Comparison of ENCODE assay signal across 8 mouse cellular contexts in genomic region chr9:57537728-57538181, GRCm38 (mm10). TPM values are rescaled to one million over a fixed set of nuclear protein-coding genes. Genes with fewer than 3 reads are reported as not detected.
DNase-seq lines count a peak whose midpoint lies in the region; ATAC-seq and TF ChIP-seq lines count a peak whose summit lies in the region.

No protein-coding gene starts in this region.

- H3K4me1 ChIP-seq in thymus, adult 2 months (replicated peaks; ENCODE audit: control insufficient read depth, insufficient read depth, low read length), result peaks cover 10% of the 10 kb centered on the region
- H3K4me1 ChIP-seq in hindbrain, postnatal 0 days (ENCODE audit: insufficient read depth, low read length), result peaks cover 10% of the 10 kb centered on the region; the same call in 1 of the 2 replicates
- peaks cover 11% of the 10 kb centered on the region for H3K4me1 ChIP-seq in midbrain, embryonic 14.5 days (ENCODE audit: control insufficient read depth, insufficient read depth, low read length)

- H3K9ac ChIP-seq in hindbrain, postnatal 0 days (replicated peaks; ENCODE audit: low read length), result peak overlapping the region; percentile 88
- H3K9ac ChIP-seq in midbrain, embryonic 14.5 days (replicated peaks; ENCODE audit: low read length), result peak overlapping the region; percentile 91

- peak overlapping the region; percentile 85 for H3K4me2 ChIP-seq in hindbrain, postnatal 0 days (ENCODE audit: low read depth, low read length)
- H3K4me2 ChIP-seq in midbrain, embryonic 14.5 days (ENCODE audit: low read length), result peak overlapping the region; percentile 80

- ATAC-seq in hindbrain, postnatal 0 days, result peak; percentile 75
- no peak; the same call in 1 of the 2 replicates for ATAC-seq in midbrain, embryonic 14.5 days (ENCODE audit: low FRiP score, low TSS enrichment)

- 0 out of 2 replicates have a peak, but pooled peaks have one; percentile 16 for TF ChIP-seq CTCF in thymus, adult 2 months (IDR thresholded peaks at IDR 0.05; ENCODE audit: borderline replicate concordance, control insufficient read depth, extremely low read depth, insufficient read depth, low read length, poor library complexity)
- TF ChIP-seq CTCF in hindbrain, postnatal 0 days (IDR thresholded peaks at IDR 0.05; ENCODE audit: low read depth), result no peak

- peak overlapping the region; percentile 92 for H3K4me3 ChIP-seq in thymus, adult 2 months (ENCODE audit: control insufficient read depth, insufficient read depth, low read length)
- peak overlapping the region; percentile 68 for H3K4me3 ChIP-seq in hindbrain, postnatal 0 days (ENCODE audit: low read length)
- H3K4me3 ChIP-seq in midbrain, embryonic 14.5 days (replicated peaks; ENCODE audit: low read depth, low read length), result peak overlapping the region; percentile 79

- WGBS in thymus, adult 2 months, result 0% methylated on average over 20 of the region's 24 CpGs
- under 1% methylated on average over 24 of the region's 24 CpGs for WGBS in hindbrain, postnatal 0 days
- under 1% methylated on average over 24 of the region's 24 CpGs for WGBS in midbrain, embryonic 14.5 days

- peaks cover 10% of the 10 kb centered on the region for H3K36me3 ChIP-seq in thymus, adult 2 months (ENCODE audit: control insufficient read depth, insufficient read depth, low read length)
- peaks cover 28% of the 10 kb centered on the region for H3K36me3 ChIP-seq in hindbrain, postnatal 0 days (ENCODE audit: insufficient read depth, low read length)
- peaks cover 62% of the 10 kb centered on the region for H3K36me3 ChIP-seq in midbrain, embryonic 14.5 days (ENCODE audit: control insufficient read depth, insufficient read depth, low read length)

- H3K9me3 ChIP-seq in hindbrain, postnatal 0 days (ENCODE audit: low read length), result no peaks in the 10 kb centered on the region
- no peaks in the 10 kb centered on the region for H3K9me3 ChIP-seq in midbrain, embryonic 14.5 days (ENCODE audit: control insufficient read depth, low read length)

- no peak overlapping the region for H3K27ac ChIP-seq in thymus, adult 2 months (ENCODE audit: control insufficient read depth, insufficient read depth, low read length)
- H3K27ac ChIP-seq in hindbrain, postnatal 0 days, result peak overlapping the region; percentile 80
- H3K27ac ChIP-seq in midbrain, embryonic 14.5 days (replicated peaks; ENCODE audit: low read depth, low read length), result peak overlapping the region; percentile 89

- peak; percentile 41 for DNase-seq in embryo, embryonic 10.5 days (ENCODE audit: low spot score)
- DNase-seq in embryo, embryonic 11 days, result no peak
- no peak for DNase-seq in thymus, adult 2 months
- no peak for DNase-seq in thymus, postnatal 0 days (ENCODE audit: low spot score)
- peak; percentile 30 for DNase-seq in hindbrain, postnatal 0 days (ENCODE audit: low spot score)
- DNase-seq in midbrain, embryonic 14.5 days, result no peak
- DNase-seq in layer of hippocampus, adult 18-20 months (ENCODE audit: low spot score in 2 of 2), result no peak
- DNase-seq in spleen, postnatal 36 days (ENCODE audit: low spot score in 2 of 2), result no peak

- H3K27me3 ChIP-seq in thymus, adult 2 months (ENCODE audit: control insufficient read depth, insufficient read depth, low read length), result no peaks in the 10 kb centered on the region
- no peaks in the 10 kb centered on the region for H3K27me3 ChIP-seq in hindbrain, postnatal 0 days (ENCODE audit: insufficient read depth, low read length)
- no peaks in the 10 kb centered on the region for H3K27me3 ChIP-seq in midbrain, embryonic 14.5 days (ENCODE audit: control insufficient read depth, insufficient read depth, low read length)

- no peak for TF ChIP-seq POLR2A in thymus, adult 2 months (IDR thresholded peaks at IDR 0.05; ENCODE audit: control insufficient read depth, extremely low read depth, insufficient read depth, low read length, poor library complexity)

RNA-seq across cellular contexts. Expression of gene Fam219b, which starts 0.4 kb away (rescaled TPM):
- polyA plus RNA-seq in thymus, adult 2 months (2012; rRNA removed), result 9.8 and 10.4 TPM in 2 replicates
- polyA plus RNA-seq in thymus, postnatal 0 days (2015; fragmentation: Nextera tagmentation; extraction: Ambion mirVana), result 15.5 and 17.7 TPM in 2 replicates
- 14.6 and 21.5 TPM in 2 replicates for total RNA-seq in hindbrain, postnatal 0 days (2014; rRNA removed)
- 22.2 and 23.2 TPM in 2 replicates for polyA plus RNA-seq in hindbrain, postnatal 0 days (2015; fragmentation: Nextera tagmentation; extraction: Ambion mirVana)
- polyA plus RNA-seq in midbrain, embryonic 14.5 days (2014; fragmentation: Nextera tagmentation; extraction: Ambion mirVana), result 23.8 and 24.1 TPM in 2 replicates
- total RNA-seq in layer of hippocampus, adult 18-20 months (2021), result 10 to 100 TPM; 16.5 to 24.3 TPM

RNA-seq across cellular contexts. Expression of gene Mpi, which starts 14.8 kb away (rescaled TPM):
- 39.1 and 54.3 TPM in 2 replicates for polyA plus RNA-seq in thymus, adult 2 months (2012; rRNA removed)
- polyA plus RNA-seq in thymus, postnatal 0 days (2015; fragmentation: Nextera tagmentation; extraction: Ambion mirVana), result 20.9 and 21.6 TPM in 2 replicates
- total RNA-seq in hindbrain, postnatal 0 days (2014; rRNA removed), result 67.9 and 78.6 TPM in 2 replicates
- 61.5 and 64.6 TPM in 2 replicates for polyA plus RNA-seq in hindbrain, postnatal 0 days (2015; fragmentation: Nextera tagmentation; extraction: Ambion mirVana)
- polyA plus RNA-seq in midbrain, embryonic 14.5 days (2014; fragmentation: Nextera tagmentation; extraction: Ambion mirVana), result 53.5 and 56.5 TPM in 2 replicates
- total RNA-seq in layer of hippocampus, adult 18-20 months (2021), result 10 to 100 TPM; 68.8 to 70.9 TPM

RNA-seq across cellular contexts. Expression of gene Cox5a, which starts 16.7 kb away (rescaled TPM):
- polyA plus RNA-seq in thymus, adult 2 months (2012; rRNA removed), result 376 and 397 TPM in 2 replicates
- polyA plus RNA-seq in thymus, postnatal 0 days (2015; fragmentation: Nextera tagmentation; extraction: Ambion mirVana), result 862 and 907 TPM in 2 replicates
- 212 and 237 TPM in 2 replicates for total RNA-seq in hindbrain, postnatal 0 days (2014; rRNA removed)
- 1,238 and 1,244 TPM in 2 replicates for polyA plus RNA-seq in hindbrain, postnatal 0 days (2015; fragmentation: Nextera tagmentation; extraction: Ambion mirVana)
- 832 and 924 TPM in 2 replicates for polyA plus RNA-seq in midbrain, embryonic 14.5 days (2014; fragmentation: Nextera tagmentation; extraction: Ambion mirVana)
- total RNA-seq in layer of hippocampus, adult 18-20 months (2021), result 100 to 1,000 TPM; 372 to 373 TPM

RNA-seq across cellular contexts. Expression of gene Scamp2, which starts 23.0 kb away (rescaled TPM):
- 117 and 134 TPM in 2 replicates for polyA plus RNA-seq in thymus, adult 2 months (2012; rRNA removed)
- 58.4 and 65.2 TPM in 2 replicates for polyA plus RNA-seq in thymus, postnatal 0 days (2015; fragmentation: Nextera tagmentation; extraction: Ambion mirVana)
- total RNA-seq in hindbrain, postnatal 0 days (2014; rRNA removed), result 50.5 and 53.1 TPM in 2 replicates
- 47.4 and 49.3 TPM in 2 replicates for polyA plus RNA-seq in hindbrain, postnatal 0 days (2015; fragmentation: Nextera tagmentation; extraction: Ambion mirVana)
- polyA plus RNA-seq in midbrain, embryonic 14.5 days (2014; fragmentation: Nextera tagmentation; extraction: Ambion mirVana), result 48.2 TPM in 2 replicates
- total RNA-seq in layer of hippocampus, adult 18-20 months (2021), result 10 to 100 TPM; 24.2 to 24.9 TPM

RNA-seq across cellular contexts. Expression of gene Rpp25, which starts 33.9 kb away (rescaled TPM):
- polyA plus RNA-seq in thymus, adult 2 months (2012; rRNA removed), result 0.26 and 0.75 TPM in 2 replicates
- polyA plus RNA-seq in thymus, postnatal 0 days (2015; fragmentation: Nextera tagmentation; extraction: Ambion mirVana), result 0.60 and 0.85 TPM in 2 replicates
- total RNA-seq in hindbrain, postnatal 0 days (2014; rRNA removed), result 11.7 and 19.6 TPM in 2 replicates
- 15.2 and 17.0 TPM in 2 replicates for polyA plus RNA-seq in hindbrain, postnatal 0 days (2015; fragmentation: Nextera tagmentation; extraction: Ambion mirVana)
- polyA plus RNA-seq in midbrain, embryonic 14.5 days (2014; fragmentation: Nextera tagmentation; extraction: Ambion mirVana), result 28.1 and 30.7 TPM in 2 replicates
- total RNA-seq in layer of hippocampus, adult 18-20 months (2021), result 10 to 100 TPM; 12.8 to 13.3 TPM

Comparison
In these comparisons a context has a peak if more than half of its experiments do, and no peak if none do; other contexts are left out.
1. DNase-seq: peak in embryo, embryonic 10.5 days (single experiment) and hindbrain, postnatal 0 days (single experiment); none in embryo, embryonic 11 days (single experiment), thymus, adult 2 months (single experiment), thymus, postnatal 0 days (single experiment), midbrain, embryonic 14.5 days (single experiment), layer of hippocampus, adult 18-20 months (0 of 2) and spleen, postnatal 36 days (0 of 2).
2. Peak in every context shown above with its lines, with median percentiles within 50 percentile points of each other: H3K4me3 ChIP-seq.